Mouse (Mus musculus): ENCODE results near the gene Elovl7.
A peak's percentile ranks its signal among the peaks of the same experiment; 100 is the strongest.

Elovl7 gene

DNA sequence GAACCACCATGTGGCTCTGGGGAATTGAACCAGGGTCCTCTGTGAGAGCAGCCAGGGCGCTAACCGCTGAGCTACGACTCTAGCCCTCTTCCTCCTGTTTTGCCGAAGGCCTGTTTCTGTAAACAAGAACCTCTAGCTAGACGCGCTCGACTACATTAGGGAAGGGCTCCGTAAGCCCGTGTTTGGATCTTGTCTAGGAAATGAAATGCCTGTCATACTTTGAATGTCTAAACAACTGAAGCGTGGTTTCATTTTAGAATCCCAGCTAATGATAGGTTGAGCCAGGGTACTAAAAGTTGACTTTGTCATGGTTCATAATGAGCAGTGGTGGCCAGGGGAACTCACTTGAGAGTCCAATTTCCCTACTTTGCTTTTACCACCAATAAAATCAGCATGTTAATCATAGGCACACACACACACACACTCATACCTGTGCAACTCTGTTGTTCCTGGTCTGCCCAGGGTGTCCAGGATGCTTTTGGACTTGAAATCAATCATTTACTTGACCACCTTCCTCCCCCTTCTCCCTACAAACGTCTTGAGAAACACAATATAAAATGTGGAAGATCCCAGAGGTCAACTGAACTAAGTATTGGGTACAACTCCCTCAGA is 31.0 kb downstream of the Elovl7 start:
- no peak for DNase-seq

DNA sequence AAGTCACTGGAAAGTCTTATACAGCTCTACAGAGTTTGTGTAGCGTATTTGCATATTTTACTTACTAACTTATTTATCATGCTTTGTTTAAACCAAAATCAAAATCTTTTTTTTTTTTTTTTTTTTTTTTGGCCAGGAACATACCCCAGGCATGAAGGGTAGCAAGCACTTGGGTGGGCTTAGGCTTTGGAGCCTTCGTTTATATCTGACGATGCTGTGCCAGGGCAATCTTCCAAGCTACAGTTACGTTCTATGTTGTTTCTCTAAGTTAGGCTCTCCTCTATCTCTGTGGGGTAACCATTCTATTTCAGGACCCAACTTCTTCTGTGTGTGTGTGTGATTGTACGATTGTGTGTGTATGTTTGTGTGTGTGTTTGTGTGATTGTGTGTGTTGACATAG is 36.9 kb downstream of the Elovl7 start:
- no peak for DNase-seq

DNA sequence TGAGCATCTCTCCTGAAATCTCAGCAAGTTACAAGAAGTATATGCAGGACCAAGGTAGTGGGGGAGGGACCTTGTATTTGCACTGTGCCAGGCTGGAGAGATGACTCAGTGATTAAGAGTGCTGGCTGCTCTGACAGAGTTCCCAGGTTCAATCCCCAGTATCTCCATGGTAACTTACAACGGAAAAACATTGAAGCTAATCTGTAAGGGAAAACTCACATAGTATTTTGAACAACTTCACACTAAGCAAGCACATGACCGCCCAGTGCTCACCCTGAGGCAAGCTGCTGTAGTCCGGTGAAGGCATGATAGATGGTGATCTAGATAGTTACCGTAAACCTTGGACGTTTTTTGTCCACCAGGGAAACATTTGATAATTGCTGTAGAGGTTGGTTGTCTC is 39.8 kb downstream of the Elovl7 start:
- no peak for DNase-seq

DNA sequence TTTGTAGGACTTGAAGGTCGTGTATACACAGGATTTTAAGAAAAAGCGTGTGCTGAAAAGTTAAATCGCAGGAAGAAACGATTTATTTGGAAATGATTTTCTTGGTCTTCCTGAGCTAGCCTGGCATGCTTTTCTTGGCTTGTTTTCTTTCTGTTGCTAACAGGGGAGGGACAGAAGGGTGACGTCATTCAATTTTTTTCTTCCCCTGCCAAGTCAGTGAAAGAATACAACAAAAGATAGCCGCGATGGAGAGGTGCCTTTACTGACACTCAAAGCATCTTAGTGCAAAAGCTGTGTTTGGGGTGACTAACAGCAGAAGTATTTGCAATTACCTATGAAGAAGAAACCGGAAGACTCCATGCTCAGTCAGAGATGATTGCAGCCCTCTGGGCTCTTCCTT is 48.8 kb downstream of the Elovl7 start:
- DNase-seq, result no peak

DNA sequence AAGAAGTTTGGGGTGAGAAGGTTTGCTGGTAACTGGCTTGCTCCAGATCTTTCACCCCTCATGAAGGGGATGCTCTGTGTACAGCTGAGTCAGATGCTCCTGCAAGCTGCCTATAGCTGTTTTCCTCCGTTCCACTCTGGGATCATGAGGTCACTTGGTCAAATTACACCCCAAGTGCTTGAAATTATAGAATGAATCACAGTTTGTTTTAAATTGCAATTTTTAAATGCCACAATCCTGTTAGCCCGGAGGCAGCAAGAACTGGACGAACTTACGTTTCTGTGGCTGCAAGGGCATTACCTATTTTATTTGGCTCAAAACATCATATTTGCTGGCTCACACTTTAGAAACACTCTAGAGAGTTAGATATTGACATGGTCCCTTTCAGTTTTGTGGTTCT is 51.2 kb downstream of the Elovl7 start:
- no peak for DNase-seq

DNA sequence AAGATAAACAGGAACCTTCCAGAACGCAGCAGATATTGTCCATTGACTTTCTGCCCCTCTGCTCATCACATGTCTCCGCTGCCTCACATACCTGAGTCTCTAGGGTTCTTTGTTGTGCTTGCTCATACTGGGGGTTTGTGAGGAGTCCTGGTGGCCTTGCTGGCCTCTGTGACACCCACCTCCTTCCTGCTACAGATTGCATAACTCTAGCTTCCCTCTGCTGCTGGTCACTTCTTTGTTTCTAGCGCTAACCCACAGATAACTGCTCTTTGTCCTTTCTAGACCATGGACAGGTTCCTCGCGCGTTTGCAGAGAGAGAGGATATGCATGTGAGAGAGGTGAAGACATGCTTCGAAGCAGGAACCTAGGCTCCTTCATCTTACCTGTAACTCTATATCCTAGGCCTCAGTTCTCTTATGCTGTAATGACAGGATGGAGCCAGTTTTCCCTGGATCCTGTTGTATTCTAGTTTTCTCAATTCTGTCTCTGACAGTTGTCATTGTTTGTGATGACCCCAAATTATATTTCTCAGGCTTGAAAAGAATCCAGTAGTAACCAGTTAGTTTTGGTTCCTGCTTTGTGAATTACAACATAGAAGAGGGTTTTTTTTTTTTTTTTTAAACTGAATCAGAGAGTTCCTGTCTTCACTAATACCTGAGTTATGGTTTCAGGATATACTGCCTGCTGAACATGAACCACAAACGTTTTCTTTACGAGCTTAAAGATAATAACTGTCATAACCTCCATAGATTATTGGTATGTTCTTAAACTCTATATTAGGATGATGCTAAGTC is 53.8 kb downstream of the Elovl7 start:
- no peak for DNase-seq

DNA sequence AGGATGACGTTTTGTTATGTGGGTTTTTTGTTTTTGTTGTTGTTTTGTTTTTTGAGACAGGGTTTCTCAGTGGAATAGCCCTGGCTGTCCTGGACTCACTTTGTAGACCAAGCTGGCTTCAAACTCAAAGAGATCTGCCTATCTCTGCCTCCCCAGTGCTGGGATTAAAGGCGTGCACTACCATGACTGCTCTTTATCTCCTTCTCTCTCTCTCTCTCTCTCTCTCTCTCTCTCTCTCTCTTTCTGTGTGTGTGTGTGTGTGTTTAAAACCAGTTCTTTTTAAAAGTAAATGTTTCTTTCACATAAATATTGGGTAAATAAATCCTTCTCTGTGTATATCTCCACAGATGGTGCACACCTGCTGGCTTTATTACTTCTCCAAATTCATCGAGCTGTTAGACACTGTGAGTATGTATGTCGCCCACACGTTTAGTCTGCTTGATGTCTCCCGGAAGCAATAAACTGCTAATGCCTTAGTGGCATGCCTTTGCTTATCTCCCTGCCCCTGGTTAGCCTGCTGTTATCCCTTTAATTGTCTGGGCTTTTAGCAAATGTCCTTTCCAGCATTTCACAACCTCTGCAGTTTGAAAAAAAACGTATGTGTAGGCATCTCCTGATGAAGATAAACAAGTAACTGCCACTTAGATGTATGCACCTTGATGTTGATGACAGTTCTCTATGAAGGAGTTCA is 57.4 kb downstream of the Elovl7 start:
- no peak for DNase-seq

DNA sequence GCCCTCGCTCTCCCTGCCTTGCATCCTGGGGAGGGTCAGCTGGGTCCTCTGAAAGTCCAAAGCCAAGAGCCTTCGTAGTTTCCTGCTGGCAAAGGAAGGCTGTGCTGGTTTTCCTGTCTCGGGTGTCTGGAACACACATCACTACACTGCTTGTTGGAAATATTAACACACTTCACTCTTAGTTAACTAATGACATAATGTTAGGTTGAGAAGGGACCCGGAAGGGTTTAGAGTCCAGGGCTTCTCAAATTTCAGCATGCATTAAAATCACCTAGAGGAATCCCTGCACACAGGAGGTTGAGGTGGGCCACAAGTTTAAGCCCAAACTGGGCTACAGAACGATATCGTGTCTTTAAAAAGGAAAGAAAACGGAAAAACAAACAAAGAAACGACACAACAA is 58.1 kb downstream of the Elovl7 start:
- DNase-seq, result no peak

DNA sequence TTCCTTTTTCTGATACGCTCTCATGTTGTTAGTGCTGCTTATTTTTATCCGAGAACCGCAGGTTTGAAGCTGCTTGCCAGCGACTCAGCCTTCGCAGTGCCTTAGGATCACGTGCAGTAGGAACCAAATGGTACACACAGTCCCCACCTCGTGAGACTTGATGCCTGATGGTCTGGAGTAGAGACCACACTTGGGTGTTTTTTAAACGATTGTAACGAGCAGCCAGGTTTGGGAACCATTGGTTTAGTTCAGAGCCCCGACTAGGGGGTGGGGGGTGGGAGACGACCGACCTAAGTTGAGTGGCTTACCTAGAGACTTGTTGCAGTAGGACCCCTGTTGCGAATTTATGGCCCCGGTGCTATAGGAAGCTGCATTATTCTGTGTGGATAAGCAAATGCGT is 58.8 kb downstream of the Elovl7 start:
- no peak for DNase-seq

DNA sequence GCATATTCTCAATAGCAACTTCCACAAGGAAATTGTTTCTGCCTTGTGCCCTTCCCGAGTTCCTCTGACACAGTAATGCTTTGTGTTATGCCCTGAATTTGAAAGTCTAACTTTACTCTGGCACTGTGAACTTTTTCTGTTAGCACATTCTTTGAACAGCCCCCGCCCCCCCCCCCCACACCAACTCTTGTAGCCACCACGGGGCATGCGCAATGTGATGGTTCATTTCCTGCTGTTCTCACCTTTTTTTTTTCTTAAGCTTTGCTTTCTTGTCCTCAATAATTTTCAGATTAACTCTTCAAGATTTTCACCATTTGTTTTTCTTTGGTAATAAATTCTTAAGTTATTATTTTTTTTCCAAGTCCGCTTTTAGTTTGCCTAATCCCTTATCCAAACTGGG is 59.3 kb downstream of the Elovl7 start:
- no peak for DNase-seq

DNA sequence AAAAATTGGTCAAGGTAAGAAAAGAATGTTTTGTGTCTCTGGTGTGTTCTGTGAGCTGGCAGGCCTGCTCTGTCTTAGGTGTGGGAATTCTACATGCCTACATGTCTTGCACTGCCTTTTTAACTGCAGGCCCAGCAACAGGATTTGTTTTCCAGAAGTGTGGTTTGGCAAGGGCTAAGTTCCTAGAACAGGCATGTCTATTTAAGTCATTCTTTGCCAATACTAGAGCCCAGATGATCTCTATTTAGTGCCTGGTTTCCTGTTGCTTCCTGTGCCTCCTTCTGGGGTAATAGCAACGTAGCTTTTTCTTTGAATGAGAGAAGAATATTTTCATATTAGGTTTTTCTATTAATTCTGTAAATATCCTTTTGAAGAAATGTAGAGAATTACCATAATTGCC is 62.4 kb downstream of the Elovl7 start:
- DNase-seq, result no peak

DNA sequence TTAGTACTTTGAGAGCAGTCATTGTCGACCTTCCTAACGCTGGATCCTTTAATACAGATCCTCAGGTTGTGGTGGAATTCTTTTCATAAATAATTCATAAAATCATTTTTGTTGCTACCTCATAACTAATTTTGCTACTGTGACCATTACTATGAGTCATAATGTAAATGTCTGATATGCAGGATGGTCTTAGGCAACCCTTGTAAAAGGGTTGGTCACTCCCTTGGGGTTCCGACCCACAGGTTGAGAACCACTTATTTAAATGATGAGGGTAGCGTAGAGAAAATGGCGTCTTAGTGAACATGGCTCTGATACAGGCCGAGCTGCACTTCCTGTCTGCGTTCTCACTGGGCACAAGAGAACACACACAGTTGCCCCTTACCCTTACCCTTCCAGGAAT is 63.1 kb downstream of the Elovl7 start:
- DNase-seq, result no peak

DNA sequence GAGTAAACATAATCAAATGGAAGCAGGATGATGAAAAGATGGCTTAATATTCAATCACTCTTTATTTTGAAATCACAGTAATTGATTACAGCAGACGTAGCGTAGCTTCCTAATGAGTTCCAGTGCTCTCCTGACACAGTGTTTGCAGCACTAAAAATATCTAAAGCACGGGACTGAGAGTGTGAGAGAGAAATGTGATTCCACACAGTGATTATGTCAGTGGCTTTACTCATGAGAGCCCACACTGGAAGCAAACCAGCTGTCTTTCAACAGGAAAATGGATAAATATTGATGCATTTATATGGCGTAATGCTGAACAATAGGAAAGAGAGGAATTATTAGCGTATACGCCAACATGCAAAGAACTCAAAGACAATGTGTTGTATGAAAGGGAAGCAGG is 64.4 kb downstream of the Elovl7 start:
- DNase-seq, result no peak

DNA sequence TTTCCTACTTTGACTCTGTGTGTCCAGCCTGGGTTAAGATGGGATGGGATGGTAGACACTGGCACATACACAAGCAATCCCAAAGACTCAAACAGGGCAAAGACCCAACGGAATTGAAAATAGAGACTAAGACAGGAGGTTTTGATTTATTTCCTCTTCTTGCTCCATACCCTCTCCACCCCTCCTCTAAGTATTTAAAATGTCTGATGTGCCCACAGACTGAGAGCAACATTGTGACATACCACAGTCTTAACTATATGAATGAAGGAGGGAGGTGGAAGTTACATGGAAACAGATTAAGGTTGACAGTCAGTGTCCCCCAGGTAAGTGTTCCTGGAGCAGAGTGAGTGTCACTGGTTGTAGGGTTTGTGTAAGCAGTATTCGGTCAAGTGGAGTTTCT is 70.1 kb downstream of the Elovl7 start:
- no peak for DNase-seq

DNA sequence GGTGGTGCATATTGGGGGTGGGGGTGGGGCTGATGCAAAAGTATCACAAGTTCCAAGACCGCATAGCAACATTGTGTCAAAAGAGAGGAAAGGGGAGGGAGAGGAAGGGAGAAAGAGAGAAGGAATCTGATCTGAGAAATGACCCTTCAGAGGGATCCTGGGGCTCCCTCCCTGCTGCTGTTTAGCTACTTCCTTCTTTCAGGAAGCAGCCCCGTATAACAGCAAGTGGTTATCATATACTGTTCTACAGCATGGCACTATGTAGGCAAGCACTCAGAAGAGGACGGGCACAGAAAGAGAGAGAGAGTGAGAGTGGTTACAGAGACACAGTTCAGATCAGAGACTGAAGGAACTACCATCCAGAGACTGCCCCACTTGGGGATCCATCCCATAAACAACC is 73.7 kb downstream of the Elovl7 start:
- no peak for DNase-seq

DNA sequence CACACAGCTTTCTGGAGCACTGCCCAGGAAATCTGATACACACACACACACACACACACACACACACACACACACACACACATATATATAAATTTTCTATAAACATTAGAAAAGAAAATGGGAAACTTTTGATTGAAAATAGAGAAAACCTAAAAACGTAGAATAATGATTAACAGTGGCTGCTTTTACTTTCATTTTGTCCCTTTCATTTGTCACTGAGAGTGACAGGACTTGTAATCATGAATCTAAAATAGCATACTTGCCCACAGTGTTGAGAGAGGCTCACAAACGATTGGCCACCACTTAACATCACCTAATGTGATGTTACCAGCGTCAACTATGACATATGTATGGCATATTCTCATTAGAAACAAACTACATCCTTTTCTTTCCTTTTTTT is 75.2 kb downstream of the Elovl7 start:
- no peak for DNase-seq

DNA sequence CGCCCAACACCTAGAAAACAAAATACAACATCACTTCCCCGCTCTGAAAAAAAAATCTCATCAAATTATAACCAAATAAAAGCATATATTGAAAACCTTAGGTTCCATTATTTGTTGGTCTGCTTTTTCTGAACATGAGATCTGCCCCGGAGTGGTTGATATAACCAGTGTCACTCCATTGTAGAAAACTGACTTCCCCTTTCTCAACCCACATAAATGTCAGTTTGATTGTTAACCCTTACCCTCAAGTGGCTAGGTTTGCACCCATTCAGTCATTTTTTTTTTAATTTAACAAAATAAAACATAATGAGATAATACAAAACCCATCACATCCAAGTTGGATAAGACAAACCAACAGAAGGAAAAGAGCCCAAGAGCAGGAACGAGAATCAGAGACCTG is 76.1 kb downstream of the Elovl7 start:
- no peak for DNase-seq

DNA sequence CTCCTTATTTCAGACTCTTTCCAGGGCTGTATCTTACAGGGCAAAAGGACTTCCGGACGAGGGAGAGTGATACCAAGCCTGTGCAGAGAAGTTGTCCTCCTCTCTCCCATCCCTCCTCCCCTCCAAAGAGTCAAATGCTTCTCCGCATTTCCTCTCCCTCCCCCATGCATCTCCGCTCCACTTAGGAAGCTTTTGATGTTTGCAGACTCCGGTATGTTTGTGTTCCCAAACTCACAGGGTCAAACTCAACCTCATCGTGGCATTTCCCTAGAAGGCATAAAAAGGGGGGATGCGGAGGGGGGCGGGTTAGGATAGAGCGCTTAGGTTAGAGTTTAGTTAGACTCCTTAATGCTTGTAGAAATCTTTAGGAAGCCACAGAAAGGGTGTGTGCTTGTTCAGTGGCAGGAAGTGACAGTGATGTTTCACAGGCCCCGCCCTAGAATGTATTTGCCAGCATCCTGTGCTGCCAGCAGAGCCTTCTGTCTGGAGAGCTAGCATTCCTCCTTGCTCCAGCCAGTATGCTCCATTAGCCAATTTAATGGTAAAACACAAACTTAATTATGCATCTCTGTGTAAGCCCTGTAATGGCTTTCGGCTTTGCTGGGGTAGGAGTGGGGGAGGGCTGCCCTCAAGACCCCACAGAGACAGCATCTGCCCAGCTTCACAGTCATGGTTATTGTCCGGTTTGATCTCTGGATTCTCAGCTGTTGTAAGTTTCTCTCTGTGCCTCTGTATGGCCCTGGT is 83.3 kb downstream of the Elovl7 start:
- peak; percentile 23 to 37 for DNase-seq

DNA sequence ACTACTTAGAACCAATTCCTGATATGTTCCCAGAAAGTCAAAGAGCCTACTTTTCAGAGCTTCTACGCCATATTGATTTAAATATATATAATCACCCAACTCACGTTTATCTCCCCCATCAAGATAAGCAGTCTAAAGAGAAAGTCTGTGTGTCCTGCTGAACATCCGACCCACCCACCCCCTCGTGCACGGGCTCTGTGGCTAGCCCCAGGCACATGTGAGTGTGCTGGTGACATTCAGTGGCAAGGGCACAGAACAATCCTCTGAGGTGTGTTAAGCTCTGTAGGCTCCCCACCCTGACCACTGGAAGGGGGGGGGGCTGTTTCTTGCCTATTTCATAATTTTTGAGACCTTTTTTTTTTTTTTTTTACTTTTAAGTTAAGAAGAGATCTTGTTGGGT is 84.0 kb downstream of the Elovl7 start:
- DNase-seq, result no peak

DNA sequence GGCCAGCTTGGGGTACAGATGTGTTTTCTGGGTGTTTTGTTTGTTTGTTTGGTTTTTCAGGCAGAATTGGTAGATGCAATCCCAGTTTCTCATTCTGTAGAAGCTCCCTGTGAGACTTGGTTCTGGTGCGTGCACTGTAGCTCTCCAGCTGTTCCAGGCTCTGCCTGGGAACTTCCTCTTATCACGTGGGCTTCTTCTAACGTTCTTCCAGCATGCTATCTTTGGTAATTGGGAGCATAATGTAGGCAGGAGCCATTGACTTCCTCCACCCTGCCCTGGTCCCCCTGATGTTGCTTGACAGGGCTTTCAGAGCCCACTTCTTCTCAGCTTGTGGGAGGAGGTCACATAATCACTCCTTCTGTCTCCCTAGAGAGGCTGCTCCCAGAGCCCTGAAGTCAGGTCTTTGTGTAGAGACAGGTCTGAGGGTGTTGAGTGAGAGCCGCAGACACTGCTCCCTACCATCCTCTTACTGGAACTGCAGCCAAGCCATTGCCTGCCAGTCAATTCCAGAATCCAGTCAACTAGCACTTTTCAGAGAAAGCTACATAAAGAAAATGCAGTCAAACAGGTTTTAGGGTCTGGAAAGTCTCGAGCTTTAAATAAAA is 86.2 kb downstream of the Elovl7 start:
- no peak for DNase-seq

DNA sequence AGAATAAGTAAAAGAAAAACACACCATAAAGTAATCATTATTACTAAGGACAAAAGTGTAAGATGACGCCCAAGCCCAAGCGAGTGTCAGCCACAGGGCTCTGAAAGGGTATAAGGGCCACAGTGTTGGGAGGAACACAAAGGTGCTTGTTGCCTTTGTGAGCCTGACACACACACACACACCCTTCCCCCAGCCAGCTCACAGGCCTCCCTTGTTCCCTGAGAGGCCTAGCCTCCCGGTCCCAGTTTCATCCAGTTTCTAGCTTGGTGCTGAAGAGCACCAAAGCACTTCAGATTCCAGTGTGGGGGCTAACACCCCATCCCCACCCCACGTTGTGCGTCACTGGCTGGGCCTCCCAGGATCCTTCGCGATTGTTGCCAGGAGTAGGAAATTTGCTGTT is 87.2 kb downstream of the Elovl7 start:
- DNase-seq, result no peak

DNA sequence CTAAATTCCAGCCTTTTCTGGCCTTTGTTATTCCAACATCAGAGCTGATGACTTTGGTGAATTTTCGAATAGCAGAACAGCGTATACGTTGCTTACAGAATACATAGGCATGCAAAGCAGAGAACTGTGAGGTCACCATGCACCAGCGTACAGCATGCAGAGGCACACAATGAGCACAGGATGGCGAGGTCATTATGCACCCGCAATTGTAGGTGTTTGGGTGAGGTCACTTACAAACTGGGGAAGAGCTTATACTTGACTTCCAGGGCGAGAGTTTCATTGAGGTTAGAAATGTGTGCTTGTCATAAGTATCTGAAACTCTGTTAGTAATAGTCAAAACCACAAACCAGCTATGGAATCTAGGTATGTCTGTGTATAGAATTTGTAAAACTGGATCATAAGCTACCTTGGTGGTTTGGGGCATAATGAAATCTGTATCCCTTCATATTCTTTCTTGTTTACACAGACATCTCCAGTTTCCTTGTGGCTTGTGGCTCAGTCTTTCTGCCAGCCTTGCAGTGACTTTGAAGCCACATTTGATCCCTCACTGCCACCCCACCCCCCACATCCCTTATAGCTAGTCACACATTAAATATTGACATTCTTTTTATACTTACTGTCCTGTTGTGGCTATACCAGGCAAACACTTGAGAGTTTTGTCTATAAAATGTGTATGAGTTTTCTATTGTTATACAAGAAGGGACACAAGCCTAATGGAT is 88.9 kb downstream of the Elovl7 start:
- DNase-seq, result no peak

DNA sequence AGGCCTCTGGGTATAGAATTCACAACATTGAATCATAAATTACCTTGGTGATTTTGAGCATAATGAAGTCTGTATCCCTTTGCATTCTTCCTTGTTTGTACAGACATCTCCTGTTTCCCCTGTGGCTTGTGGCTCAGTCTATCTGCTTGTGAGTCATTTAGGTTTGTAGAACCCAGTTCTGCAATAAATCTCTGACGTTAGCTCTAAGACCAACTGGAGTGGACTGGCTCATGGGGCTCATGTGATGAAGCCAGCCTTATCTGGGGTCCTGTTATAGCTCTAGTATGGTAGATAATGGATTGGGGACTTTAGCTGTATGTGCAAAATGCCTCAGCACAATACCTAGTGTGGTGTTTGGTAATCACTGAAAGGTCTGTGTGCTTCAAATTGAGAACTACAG is 89.6 kb downstream of the Elovl7 start:
- no peak for DNase-seq
